ENCODE assay signal across 10 mouse cellular contexts in genomic region chr12:8511037-8511882, GRCm38 (mm10). TPM values are rescaled to one million over a fixed set of nuclear protein-coding genes. Genes with fewer than 3 reads are reported as not detected.
DNase-seq lines count a peak whose midpoint lies in the region; ATAC-seq lines count a peak whose summit lies in the region.
"Had no signal": no experiment of that assay in that cellular context is flagged by ENCODE, and none has a peak within 500 bp of the region (broad histone marks: within the 10 kb centered on the region; RNA-seq: fewer than 3 reads in every experiment).

No protein-coding gene starts in this region.

- no peaks in the 10 kb centered on the region for H3K36me3 ChIP-seq in neural tube, embryonic 13.5 days
- no peaks in the 10 kb centered on the region for H3K36me3 ChIP-seq in stomach, embryonic 15.5 days
- no peaks in the 10 kb centered on the region for H3K36me3 ChIP-seq in forebrain, embryonic 12.5 days (replicated peaks)

- no peak overlapping the region for H3K4me2 ChIP-seq in neural tube, embryonic 13.5 days
- peak overlapping the region; percentile 29 for H3K4me2 ChIP-seq in stomach, embryonic 15.5 days
- no peak overlapping the region for H3K4me2 ChIP-seq in forebrain, embryonic 12.5 days
- H3K4me2 ChIP-seq: lung, embryonic 14.5 days had no signal

- no peaks in the 10 kb centered on the region for H3K4me1 ChIP-seq in neural tube, embryonic 13.5 days (replicated peaks)
- 0 out of 2 replicates have a peak, but pooled peaks cover 5% of the 10 kb centered on the region for H3K4me1 ChIP-seq in stomach, embryonic 15.5 days
- H3K4me1 ChIP-seq in forebrain, embryonic 12.5 days, result no peaks in the 10 kb centered on the region

- no peaks in the 10 kb centered on the region for H3K9me3 ChIP-seq in neural tube, embryonic 13.5 days
- H3K9me3 ChIP-seq in stomach, embryonic 15.5 days, result no peaks in the 10 kb centered on the region
- no peaks in the 10 kb centered on the region for H3K9me3 ChIP-seq in forebrain, embryonic 12.5 days

- peak; percentile 36; the same call in 1 of the 2 replicates for ATAC-seq in neural tube, embryonic 13.5 days (ENCODE audit: low read depth)
- ATAC-seq in granulocyte monocyte progenitor cell, adult 5-6 weeks (replicated peaks; ENCODE audit: poor library complexity, severe bottlenecking), result peak; percentile 17; the same call in 1 of the 2 replicates
- peak; percentile 82 for ATAC-seq in stomach, embryonic 15.5 days (ENCODE audit: insufficient read depth, low FRiP score, low read depth)
- no peak for ATAC-seq in forebrain, embryonic 12.5 days (ENCODE audit: low FRiP score)

- H3K4me3 ChIP-seq in neural tube, embryonic 13.5 days, result no peak overlapping the region
- no peak overlapping the region for H3K4me3 ChIP-seq in stomach, embryonic 15.5 days (replicated peaks)
- H3K4me3 ChIP-seq in forebrain, embryonic 12.5 days (replicated peaks), result no peak overlapping the region

- H3K27me3 ChIP-seq in neural tube, embryonic 13.5 days, result no peaks in the 10 kb centered on the region
- H3K27me3 ChIP-seq in stomach, embryonic 15.5 days (replicated peaks), result no peaks in the 10 kb centered on the region
- no peaks in the 10 kb centered on the region for H3K27me3 ChIP-seq in forebrain, embryonic 12.5 days

- WGBS in neural tube, embryonic 13.5 days, result 71% methylated on average over 18 of the region's 18 CpGs
- WGBS in stomach, embryonic 15.5 days, result 48% methylated on average over 18 of the region's 18 CpGs
- 85% methylated on average over 18 of the region's 18 CpGs for WGBS in forebrain, embryonic 12.5 days

- no peak overlapping the region for H3K27ac ChIP-seq in neural tube, embryonic 13.5 days (replicated peaks)
- peak overlapping the region; percentile 45; the same call in 1 of the 2 replicates for H3K27ac ChIP-seq in stomach, embryonic 15.5 days
- H3K27ac ChIP-seq in forebrain, embryonic 12.5 days, result no peak overlapping the region

- peak; percentile 48 to 72 for DNase-seq in heart, adult 18-20 months
- DNase-seq in heart, postnatal 14 days, result no peak
- no peak for DNase-seq in neural tube, embryonic 10.5 days (ENCODE audit: extremely low spot score, low spot score)
- DNase-seq in thymus, postnatal 4 days, result no peak
- DNase-seq: cerebellum, postnatal 36 days; lung, embryonic 14.5 days had no signal

- H3K9ac ChIP-seq in neural tube, embryonic 13.5 days, result no peak overlapping the region
- no peak overlapping the region for H3K9ac ChIP-seq in stomach, embryonic 15.5 days
- no peak overlapping the region for H3K9ac ChIP-seq in forebrain, embryonic 12.5 days
- H3K9ac ChIP-seq: lung, embryonic 14.5 days had no signal

- intact Hi-C loops in heart, postnatal 14 days (cut with DNase I), result loop anchor here (2.0 to 10.0 kb wide), 2 partner anchors 36 to 446 kb away; no protein-coding TSS in a partner anchor

RNA-seq across cellular contexts. Expression of gene Rhob, which starts 11.5 kb away (rescaled TPM):
- total RNA-seq in heart, adult 18-20 months (2021), result 100 to 1,000 TPM; 165 to 172 TPM
- total RNA-seq in heart, postnatal 14 days (2021), result 100 to 1,000 TPM; 220 to 235 TPM
- 80.6 and 81.1 TPM in 2 replicates for polyA plus RNA-seq in neural tube, embryonic 13.5 days (2015; fragmentation: Nextera tagmentation; extraction: Ambion mirVana)
- 75.2 and 78.3 TPM in 2 replicates for total RNA-seq in granulocyte monocyte progenitor cell, adult 5-6 weeks (2014; fragmentation: Nextera tagmentation)
- total RNA-seq in granulocyte monocyte progenitor cell, adult 5-6 weeks (2017), result 64.8 and 67.6 TPM in 2 replicates
- polyA plus RNA-seq in stomach, embryonic 15.5 days (2015; fragmentation: Nextera tagmentation; extraction: Ambion mirVana), result 41.5 and 43.8 TPM in 2 replicates
- 44.9 and 55.5 TPM in 2 replicates for polyA plus RNA-seq in forebrain, embryonic 12.5 days (2016; fragmentation: Nextera tagmentation; extraction: Ambion mirVana)

Comparison
In these comparisons a context has a peak if more than half of its experiments do, and no peak if none do; other contexts are left out.
1. DNase-seq: peak in heart, adult 18-20 months (2 of 2); none in heart, postnatal 14 days (0 of 2), neural tube, embryonic 10.5 days (single experiment) and thymus, postnatal 4 days (single experiment).